Mouse (Mus musculus): ENCODE results near the gene C1qtnf1. TPM values are rescaled to one million over a fixed set of nuclear protein-coding genes. Genes with fewer than 3 reads are reported as not detected.

The C1qtnf1 gene
- polyA plus RNA-seq, 1 experiment from 2014 or later: 15.9 TPM

GRCm38 (mm10) chr11:118426765-118427164 is 1.2 kb upstream of the C1qtnf1 start:
- no peak overlapping the region for H3K9ac ChIP-seq (ENCODE audit: low read depth, low read length)
- peaks cover 59% of the 10 kb centered on the region for H3K4me1 ChIP-seq (ENCODE audit: control insufficient read depth, insufficient read depth, low read length)

GRCm38 (mm10) chr11:118427266-118427779 is 680 bp upstream of the C1qtnf1 start:
- no peaks in the 10 kb centered on the region for H3K9me3 ChIP-seq (ENCODE audit: control insufficient read depth, low read length)
- no peaks in the 10 kb centered on the region for H3K36me3 ChIP-seq (ENCODE audit: control insufficient read depth, insufficient read depth, low read length)
- H3K4me2 ChIP-seq (ENCODE audit: low read depth, low read length): peak overlapping the region; percentile 64
- H3K27me3 ChIP-seq (replicated peaks; ENCODE audit: control insufficient read depth, insufficient read depth, low read length): no peaks in the 10 kb centered on the region
- 28% methylated on average over 3 of the region's 3 CpGs for whole genome bisulfite sequencing
- no peak overlapping the region for H3K4me3 ChIP-seq (ENCODE audit: low read depth, low read length)
- peak overlapping the region; percentile 81 for H3K27ac ChIP-seq (replicated peaks; ENCODE audit: low read depth, low read length)
- ATAC-seq (ENCODE audit: low read depth): no peak
- H3K9ac ChIP-seq (ENCODE audit: low read depth, low read length): peak overlapping the region; percentile 60; the same call in 1 of the 2 replicates
- peaks cover 65% of the 10 kb centered on the region for H3K4me1 ChIP-seq (ENCODE audit: control insufficient read depth, insufficient read depth, low read length)
- no peak for DNase-seq (ENCODE audit: low spot score)

More at GRCm38 (mm10) chr11:118426765-118427164, 1.2 kb upstream of the C1qtnf1 start:
- DNase-seq (ENCODE audit: low spot score): no peak
- Histone ChIP-seq H3K27ac (replicated peaks; ENCODE audit: low read depth, low read length) (no peak overlapping the region), H3K9me3 (ENCODE audit: control insufficient read depth, low read length) (no peaks in the 10 kb centered on the region), H3K36me3 (ENCODE audit: control insufficient read depth, insufficient read depth, low read length) (no peaks in the 10 kb centered on the region), H3K4me2 (ENCODE audit: low read depth, low read length) (no peak overlapping the region), H3K4me3 (ENCODE audit: low read depth, low read length) (no peak overlapping the region), H3K27me3 (replicated peaks; ENCODE audit: control insufficient read depth, insufficient read depth, low read length) (no peaks in the 10 kb centered on the region)
- 73% methylated on average over 5 of the region's 5 CpGs for WGBS
- ATAC-seq (ENCODE audit: low read depth): no peak

GRCm38 (mm10) chr11:118428460-118428868 is 461 bp downstream of the C1qtnf1 start:
- Histone ChIP-seq H3K9ac (ENCODE audit: low read depth, low read length) (peak overlapping the region; percentile 60), H3K4me2 (ENCODE audit: low read depth, low read length) (peak overlapping the region; percentile 64), H3K4me1 (ENCODE audit: control insufficient read depth, insufficient read depth, low read length) (peaks cover 68% of the 10 kb centered on the region), H3K27me3 (replicated peaks; ENCODE audit: control insufficient read depth, insufficient read depth, low read length) (no peaks in the 10 kb centered on the region), H3K4me3 (ENCODE audit: low read depth, low read length) (peak overlapping the region; percentile 41), H3K36me3 (ENCODE audit: control insufficient read depth, insufficient read depth, low read length) (no peaks in the 10 kb centered on the region), H3K9me3 (ENCODE audit: control insufficient read depth, low read length) (no peaks in the 10 kb centered on the region), H3K27ac (replicated peaks; ENCODE audit: low read depth, low read length) (peak overlapping the region; percentile 81)
- DNase-seq (ENCODE audit: low spot score) (no peak), ATAC-seq (ENCODE audit: low read depth) (0 out of 2 replicates have a peak, but pooled peaks have one; percentile 21)
- 3% methylated on average over 11 of the region's 11 CpGs for WGBS

- ATAC-seq (ENCODE audit: low read depth): no peak
- peak overlapping the region; percentile 60 for H3K9ac ChIP-seq (ENCODE audit: low read depth, low read length)
- H3K27ac ChIP-seq (replicated peaks; ENCODE audit: low read depth, low read length): peak overlapping the region; percentile 81
- peak overlapping the region; percentile 64 for H3K4me2 ChIP-seq (ENCODE audit: low read depth, low read length)
- peaks cover 68% of the 10 kb centered on the region for H3K4me1 ChIP-seq (ENCODE audit: control insufficient read depth, insufficient read depth, low read length)
- WGBS: 43% methylated on average over 8 of the region's 8 CpGs
- H3K36me3 ChIP-seq (ENCODE audit: control insufficient read depth, insufficient read depth, low read length): no peaks in the 10 kb centered on the region
- H3K9me3 ChIP-seq (ENCODE audit: control insufficient read depth, low read length): no peaks in the 10 kb centered on the region
- no peak for DNase-seq (ENCODE audit: low spot score)
- H3K27me3 ChIP-seq (replicated peaks; ENCODE audit: control insufficient read depth, insufficient read depth, low read length): no peaks in the 10 kb centered on the region
- peak overlapping the region; percentile 41 for H3K4me3 ChIP-seq (ENCODE audit: low read depth, low read length)
These were observed 1.1 kb downstream of the C1qtnf1 start for GRCm38 (mm10) chr11:118428944-118429709.

- WGBS: 11% methylated on average over 4 of the region's 4 CpGs
- Histone ChIP-seq H3K4me2 (ENCODE audit: low read depth, low read length) (peak overlapping the region; percentile 64), H3K36me3 (ENCODE audit: control insufficient read depth, insufficient read depth, low read length) (no peaks in the 10 kb centered on the region), H3K4me1 (ENCODE audit: control insufficient read depth, insufficient read depth, low read length) (peaks cover 65% of the 10 kb centered on the region), H3K4me3 (ENCODE audit: low read depth, low read length) (no peak overlapping the region), H3K27ac (replicated peaks; ENCODE audit: low read depth, low read length) (no peak overlapping the region), H3K9ac (ENCODE audit: low read depth, low read length) (0 out of 2 replicates have a peak overlapping the region, but pooled peaks have one; percentile 45), H3K9me3 (ENCODE audit: control insufficient read depth, low read length) (no peaks in the 10 kb centered on the region), H3K27me3 (replicated peaks; ENCODE audit: control insufficient read depth, insufficient read depth, low read length) (no peaks in the 10 kb centered on the region)
- DNase-seq (ENCODE audit: low spot score) (no peak), ATAC-seq (ENCODE audit: low read depth) (no peak)
These were observed 2.4 kb downstream of the C1qtnf1 start for GRCm38 (mm10) chr11:118430291-118430885.

GRCm38 (mm10) chr11:118431100-118431948 is 3.3 kb downstream of the C1qtnf1 start:
- Histone ChIP-seq H3K4me2 (ENCODE audit: low read depth, low read length) (no peak overlapping the region), H3K4me3 (ENCODE audit: low read depth, low read length) (no peak overlapping the region), H3K9ac (ENCODE audit: low read depth, low read length) (peak overlapping the region; percentile 6), H3K4me1 (ENCODE audit: control insufficient read depth, insufficient read depth, low read length) (peaks cover 67% of the 10 kb centered on the region), H3K27ac (replicated peaks; ENCODE audit: low read depth, low read length) (peak overlapping the region; percentile 41; the same call in 1 of the 2 replicates), H3K36me3 (ENCODE audit: control insufficient read depth, insufficient read depth, low read length) (no peaks in the 10 kb centered on the region), H3K9me3 (ENCODE audit: control insufficient read depth, low read length) (no peaks in the 10 kb centered on the region), H3K27me3 (replicated peaks; ENCODE audit: control insufficient read depth, insufficient read depth, low read length) (no peaks in the 10 kb centered on the region)
- DNase-seq (ENCODE audit: low spot score): peak; percentile 62
- 59% methylated on average over 14 of the region's 16 CpGs for WGBS
- ATAC-seq (ENCODE audit: low read depth): no peak; the same call in 1 of the 2 replicates

- peak; percentile 88 for DNase-seq (ENCODE audit: low spot score)
- H3K4me1 ChIP-seq (ENCODE audit: control insufficient read depth, insufficient read depth, low read length): peaks cover 73% of the 10 kb centered on the region
- no peaks in the 10 kb centered on the region for H3K27me3 ChIP-seq (replicated peaks; ENCODE audit: control insufficient read depth, insufficient read depth, low read length)
- no peak overlapping the region for H3K9ac ChIP-seq (ENCODE audit: low read depth, low read length)
- WGBS: 55% methylated on average over 10 of the region's 10 CpGs
- peak overlapping the region; percentile 15; the same call in 1 of the 2 replicates for H3K4me3 ChIP-seq (ENCODE audit: low read depth, low read length)
- ATAC-seq (ENCODE audit: low read depth): no peak
- no peaks in the 10 kb centered on the region for H3K9me3 ChIP-seq (ENCODE audit: control insufficient read depth, low read length)
- peak overlapping the region; percentile 46 for H3K4me2 ChIP-seq (ENCODE audit: low read depth, low read length)
- peak overlapping the region; percentile 73 for H3K27ac ChIP-seq (replicated peaks; ENCODE audit: low read depth, low read length)
- H3K36me3 ChIP-seq (ENCODE audit: control insufficient read depth, insufficient read depth, low read length): no peaks in the 10 kb centered on the region
These were observed 5.4 kb downstream of the C1qtnf1 start for GRCm38 (mm10) chr11:118433398-118433868.

- H3K9me3 ChIP-seq (ENCODE audit: control insufficient read depth, low read length): no peaks in the 10 kb centered on the region
- 42% methylated on average over 13 of the region's 13 CpGs for WGBS
- no peaks in the 10 kb centered on the region for H3K36me3 ChIP-seq (ENCODE audit: control insufficient read depth, insufficient read depth, low read length)
- no peak for DNase-seq (ENCODE audit: low spot score)
- peaks cover 72% of the 10 kb centered on the region for H3K4me1 ChIP-seq (ENCODE audit: control insufficient read depth, insufficient read depth, low read length)
- no peak for ATAC-seq (ENCODE audit: low read depth)
- H3K4me3 ChIP-seq (ENCODE audit: low read depth, low read length): peak overlapping the region; percentile 15; the same call in 1 of the 2 replicates
- H3K27ac ChIP-seq (replicated peaks; ENCODE audit: low read depth, low read length): peak overlapping the region; percentile 73
- H3K27me3 ChIP-seq (replicated peaks; ENCODE audit: control insufficient read depth, insufficient read depth, low read length): no peaks in the 10 kb centered on the region
- peak overlapping the region; percentile 46 for H3K4me2 ChIP-seq (ENCODE audit: low read depth, low read length)
- no peak overlapping the region for H3K9ac ChIP-seq (ENCODE audit: low read depth, low read length)
These were observed 6.1 kb downstream of the C1qtnf1 start for GRCm38 (mm10) chr11:118434093-118434492.

Measured in embryonic facial prominence, embryonic 14.5 days (tissue).